Mouse (Mus musculus) heart, postnatal 0 days (tissue): ENCODE data around the gene Gm42688.

Experiments used
- CTCF ChIP-seq: IDR thresholded peaks from 2 replicates; pipeline ENCODE4 v1.5.1; 2016; ENCODE audit warnings: antibody characterized with exemption, control low read depth, low read depth
- EP300 ChIP-seq: IDR thresholded peaks from 2 replicates; pipeline ENCODE4 v1.6.1; 2016; ENCODE audit warnings: antibody characterized with exemption, low read depth

GRCm38 (mm10) chr6:83118825-83119733 is 17.7 kb downstream of the Gm42688 start:
- TF ChIP-seq CTCF, result no peak
- no peak for TF ChIP-seq EP300
